Mouse (Mus musculus): Measurements from ENCODE around the gene Hnrnpf. TPM values are rescaled to one million over a fixed set of nuclear protein-coding genes. Genes with fewer than 3 reads are reported as not detected.

Gene Hnrnpf
- polyA plus RNA-seq, 1 experiment from 2014 or later, result 393 TPM

- Histone ChIP-seq H3K36me3 (ENCODE audit: insufficient read depth, low read length) (no peaks in the 10 kb centered on the region), H3K27ac (ENCODE audit: low read length) (no peak overlapping the region), H3K4me3 (ENCODE audit: low read depth, low read length) (no peak overlapping the region), H3K4me1 (ENCODE audit: insufficient read depth, low read depth, low read length) (peaks cover 4% of the 10 kb centered on the region; the same call in 1 of the 2 replicates), H3K9me3 (ENCODE audit: low read length) (no peaks in the 10 kb centered on the region), H3K9ac (replicated peaks; ENCODE audit: low read depth) (no peak overlapping the region), H3K4me2 (replicated peaks; ENCODE audit: low read depth, low read length) (no peak overlapping the region), H3K27me3 (replicated peaks; ENCODE audit: insufficient read depth, low read length) (no peaks in the 10 kb centered on the region)
- no peak for TF ChIP-seq EP300 (IDR thresholded peaks at IDR 0.05)
- TF ChIP-seq CTCF (IDR thresholded peaks at IDR 0.05), result no peak
- DNase-seq (ENCODE audit: low spot score), result no peak
- ATAC-seq, result no peak
- WGBS, result 64% methylated on average over 2 of the region's 2 CpGs
Observed at GRCm38 (mm10) chr6:117888642-117889096, 11.5 kb upstream of the Hnrnpf start.

- no peak for TF ChIP-seq EP300 (IDR thresholded peaks at IDR 0.05)
- no peak for TF ChIP-seq CTCF (IDR thresholded peaks at IDR 0.05)
- no peaks in the 10 kb centered on the region for H3K9me3 ChIP-seq (ENCODE audit: low read length)
- no peaks in the 10 kb centered on the region for H3K36me3 ChIP-seq (ENCODE audit: insufficient read depth, low read length)
- 79% methylated on average over 6 of the region's 6 CpGs for WGBS
- H3K4me1 ChIP-seq (ENCODE audit: insufficient read depth, low read depth, low read length), result peaks cover 4% of the 10 kb centered on the region; the same call in 1 of the 2 replicates
- H3K27me3 ChIP-seq (replicated peaks; ENCODE audit: insufficient read depth, low read length), result no peaks in the 10 kb centered on the region
- ATAC-seq, result no peak
- H3K27ac ChIP-seq (ENCODE audit: low read length), result no peak overlapping the region
- DNase-seq (ENCODE audit: low spot score), result no peak
- H3K9ac ChIP-seq (replicated peaks; ENCODE audit: low read depth), result no peak overlapping the region
- H3K4me3 ChIP-seq (ENCODE audit: low read depth, low read length), result no peak overlapping the region
- H3K4me2 ChIP-seq (replicated peaks; ENCODE audit: low read depth, low read length), result no peak overlapping the region
Observed at GRCm38 (mm10) chr6:117890257-117890656, 9.9 kb upstream of the Hnrnpf start.

- Histone ChIP-seq H3K4me2 (replicated peaks; ENCODE audit: low read depth, low read length) (no peak overlapping the region), H3K36me3 (ENCODE audit: insufficient read depth, low read length) (no peaks in the 10 kb centered on the region), H3K4me1 (ENCODE audit: insufficient read depth, low read depth, low read length) (peaks cover 4% of the 10 kb centered on the region; the same call in 1 of the 2 replicates), H3K27me3 (replicated peaks; ENCODE audit: insufficient read depth, low read length) (no peaks in the 10 kb centered on the region), H3K9me3 (ENCODE audit: low read length) (no peaks in the 10 kb centered on the region), H3K9ac (replicated peaks; ENCODE audit: low read depth) (no peak overlapping the region), H3K4me3 (ENCODE audit: low read depth, low read length) (no peak overlapping the region), H3K27ac (ENCODE audit: low read length) (no peak overlapping the region; the same call in 1 of the 2 replicates)
- TF ChIP-seq CTCF (IDR thresholded peaks at IDR 0.05) (no peak), EP300 (IDR thresholded peaks at IDR 0.05) (no peak)
- ATAC-seq (peak; percentile 71), DNase-seq (ENCODE audit: low spot score) (peak; percentile 42)
- WGBS, result 51% methylated on average over 14 of the region's 14 CpGs
Observed at GRCm38 (mm10) chr6:117891369-117892160, 8.6 kb upstream of the Hnrnpf start.

- no peak overlapping the region for H3K4me3 ChIP-seq (ENCODE audit: low read depth, low read length)
- 63% methylated on average over 3 of the region's 3 CpGs for WGBS
- no peak overlapping the region for H3K9ac ChIP-seq (replicated peaks; ENCODE audit: low read depth)
- H3K27me3 ChIP-seq (replicated peaks; ENCODE audit: insufficient read depth, low read length), result no peaks in the 10 kb centered on the region
- DNase-seq (ENCODE audit: low spot score), result no peak
- no peaks in the 10 kb centered on the region for H3K9me3 ChIP-seq (ENCODE audit: low read length)
- H3K4me1 ChIP-seq (ENCODE audit: insufficient read depth, low read depth, low read length), result peaks cover 4% of the 10 kb centered on the region; the same call in 1 of the 2 replicates
- H3K4me2 ChIP-seq (replicated peaks; ENCODE audit: low read depth, low read length), result no peak overlapping the region
- ATAC-seq, result no peak
- TF ChIP-seq CTCF (IDR thresholded peaks at IDR 0.05) (no peak), EP300 (IDR thresholded peaks at IDR 0.05) (no peak)
- no peaks in the 10 kb centered on the region for H3K36me3 ChIP-seq (ENCODE audit: insufficient read depth, low read length)
- no peak overlapping the region for H3K27ac ChIP-seq (ENCODE audit: low read length)
Observed at GRCm38 (mm10) chr6:117892386-117892785, 7.7 kb upstream of the Hnrnpf start.

- WGBS, result 77% methylated on average over 2 of the region's 2 CpGs
- DNase-seq (ENCODE audit: low spot score), result no peak
Observed at GRCm38 (mm10) chr6:117893435-117893834, 6.7 kb upstream of the Hnrnpf start.

GRCm38 (mm10) chr6:117897800-117898199, 2.3 kb upstream of the Hnrnpf start:
- no peaks in the 10 kb centered on the region for H3K36me3 ChIP-seq (ENCODE audit: insufficient read depth, low read length)
- H3K27me3 ChIP-seq (replicated peaks; ENCODE audit: insufficient read depth, low read length), result no peaks in the 10 kb centered on the region
- ATAC-seq, result no peak
- H3K4me1 ChIP-seq (ENCODE audit: insufficient read depth, low read depth, low read length), result no peaks in the 10 kb centered on the region
- H3K9ac ChIP-seq (replicated peaks; ENCODE audit: low read depth), result no peak overlapping the region
- H3K27ac ChIP-seq (ENCODE audit: low read length), result no peak overlapping the region
- H3K4me3 ChIP-seq (ENCODE audit: low read depth, low read length), result no peak overlapping the region
- H3K4me2 ChIP-seq (replicated peaks; ENCODE audit: low read depth, low read length), result no peak overlapping the region
- 63% methylated on average over 5 of the region's 5 CpGs for WGBS
- no peak for TF ChIP-seq CTCF (IDR thresholded peaks at IDR 0.05)
- TF ChIP-seq EP300 (IDR thresholded peaks at IDR 0.05), result no peak
- no peaks in the 10 kb centered on the region for H3K9me3 ChIP-seq (ENCODE audit: low read length)
- no peak for DNase-seq (ENCODE audit: low spot score)

More at GRCm38 (mm10) chr6:117893435-117893834, 6.7 kb upstream of the Hnrnpf start:
- Histone ChIP-seq H3K36me3 (ENCODE audit: insufficient read depth, low read length) (no peaks in the 10 kb centered on the region), H3K4me2 (replicated peaks; ENCODE audit: low read depth, low read length) (no peak overlapping the region), H3K9ac (replicated peaks; ENCODE audit: low read depth) (no peak overlapping the region), H3K9me3 (ENCODE audit: low read length) (no peaks in the 10 kb centered on the region), H3K4me1 (ENCODE audit: insufficient read depth, low read depth, low read length) (peaks cover 4% of the 10 kb centered on the region; the same call in 1 of the 2 replicates), H3K27ac (ENCODE audit: low read length) (no peak overlapping the region), H3K27me3 (replicated peaks; ENCODE audit: insufficient read depth, low read length) (no peaks in the 10 kb centered on the region), H3K4me3 (ENCODE audit: low read depth, low read length) (no peak overlapping the region)
- no peak for TF ChIP-seq EP300 (IDR thresholded peaks at IDR 0.05)
- no peak for ATAC-seq

Measured in lung, postnatal 0 days (tissue).